Mouse (Mus musculus): ENCODE results near the gene Stk31. TPM values are rescaled to one million over a fixed set of nuclear protein-coding genes. Genes with fewer than 3 reads are reported as not detected.

Stk31 gene
- 0.21 TPM in 1 of 2 replicates, not detected in the other for polyA plus RNA-seq (2016; fragmentation: Nextera tagmentation; extraction: Ambion mirVana)

GRCm38 (mm10) chr6:49395316-49395715 lies at the start of gene Stk31:
Gene Stk31, plus strand, starts transcription at chr6:49395604.
- 75% methylated on average over 34 of the region's 34 CpGs for WGBS
- H3K4me3 ChIP-seq: no peak within 1 kb of the TSS
- H3K4me1 ChIP-seq: no peaks in the 10 kb centered on the region
- H3K36me3 ChIP-seq: no peaks in the 10 kb centered on the region
- H3K27me3 ChIP-seq (ENCODE audit: insufficient read depth, poor library complexity, severe bottlenecking): no peaks in the 10 kb centered on the region
- no peak within 1 kb of the TSS for H3K27ac ChIP-seq
- peaks cover 3% of the 10 kb centered on the region; the same call in 1 of the 2 replicates for H3K9me3 ChIP-seq
- DNase-seq (ENCODE audit: low spot score): no peak

- Histone ChIP-seq H3K36me3 (no peaks in the 10 kb centered on the region), H3K27ac (no peak overlapping the region), H3K9me3 (no peaks in the 10 kb centered on the region), H3K27me3 (ENCODE audit: insufficient read depth, poor library complexity, severe bottlenecking) (no peaks in the 10 kb centered on the region), H3K4me1 (no peaks in the 10 kb centered on the region), H3K4me3 (no peak overlapping the region)
- 92% methylated on average over 7 of the region's 7 CpGs for WGBS
- no peak for DNase-seq (ENCODE audit: low spot score)
Measured at GRCm38 (mm10) chr6:49349826-49350225, 45.6 kb upstream of the Stk31 start.

- H3K36me3 ChIP-seq: no peaks in the 10 kb centered on the region
- H3K4me3 ChIP-seq: no peak overlapping the region
- no peak overlapping the region for H3K27ac ChIP-seq
- no peaks in the 10 kb centered on the region for H3K27me3 ChIP-seq (ENCODE audit: insufficient read depth, poor library complexity, severe bottlenecking)
- H3K4me1 ChIP-seq: no peaks in the 10 kb centered on the region
- no peaks in the 10 kb centered on the region for H3K9me3 ChIP-seq
- DNase-seq (ENCODE audit: low spot score): no peak
- WGBS: 50% methylated on average over 3 of the region's 3 CpGs
Measured at GRCm38 (mm10) chr6:49354613-49355012, 40.8 kb upstream of the Stk31 start.

- H3K27me3 ChIP-seq (ENCODE audit: insufficient read depth, poor library complexity, severe bottlenecking): no peaks in the 10 kb centered on the region
- no peak overlapping the region for H3K4me3 ChIP-seq
- no peak overlapping the region for H3K27ac ChIP-seq
- DNase-seq (ENCODE audit: low spot score): no peak
- WGBS: 64% methylated on average over 4 of the region's 4 CpGs
- H3K4me1 ChIP-seq: no peaks in the 10 kb centered on the region
- H3K36me3 ChIP-seq: no peaks in the 10 kb centered on the region
- H3K9me3 ChIP-seq: no peaks in the 10 kb centered on the region
Measured at GRCm38 (mm10) chr6:49355171-49355570, 40.2 kb upstream of the Stk31 start.

GRCm38 (mm10) chr6:49360420-49360819 lies 35.0 kb upstream of the Stk31 start:
- Histone ChIP-seq H3K27me3 (ENCODE audit: insufficient read depth, poor library complexity, severe bottlenecking) (no peaks in the 10 kb centered on the region), H3K4me1 (no peaks in the 10 kb centered on the region), H3K4me3 (no peak overlapping the region), H3K36me3 (no peaks in the 10 kb centered on the region), H3K27ac (no peak overlapping the region), H3K9me3 (no peaks in the 10 kb centered on the region)
- no peak for DNase-seq (ENCODE audit: low spot score)

GRCm38 (mm10) chr6:49367159-49368054 lies 28.0 kb upstream of the Stk31 start, which contains the start of gene Fam221a:
Gene Fam221a, plus strand, starts transcription at chr6:49367739.
- 4% methylated on average over 48 of the region's 49 CpGs for WGBS
- peak within 1 kb of the TSS; percentile 89 for H3K27ac ChIP-seq

GRCm38 (mm10) chr6:49368212-49368611 lies 27.2 kb upstream of the Stk31 start:
- DNase-seq (ENCODE audit: low spot score): no peak
- peak overlapping the region; percentile 72 for H3K4me3 ChIP-seq
- H3K36me3 ChIP-seq: no peaks in the 10 kb centered on the region
- H3K4me1 ChIP-seq: peaks cover 15% of the 10 kb centered on the region
- H3K9me3 ChIP-seq: no peaks in the 10 kb centered on the region
- 59% methylated on average over 3 of the region's 3 CpGs for WGBS
- H3K27me3 ChIP-seq (ENCODE audit: insufficient read depth, poor library complexity, severe bottlenecking): no peaks in the 10 kb centered on the region
- H3K27ac ChIP-seq: peak overlapping the region; percentile 89; the same call in 1 of the 2 replicates

More at GRCm38 (mm10) chr6:49367159-49368054, 28.0 kb upstream of the Stk31 start, which contains the start of gene Fam221a:
- DNase-seq (ENCODE audit: low spot score): peak; percentile 98
- no peaks in the 10 kb centered on the region for H3K9me3 ChIP-seq
- peaks cover 15% of the 10 kb centered on the region for H3K4me1 ChIP-seq
- no peaks in the 10 kb centered on the region for H3K27me3 ChIP-seq (ENCODE audit: insufficient read depth, poor library complexity, severe bottlenecking)
- no peaks in the 10 kb centered on the region for H3K36me3 ChIP-seq
- H3K4me3 ChIP-seq: peak within 1 kb of the TSS; percentile 72

- Histone ChIP-seq H3K9me3 (no peaks in the 10 kb centered on the region), H3K27ac (no peak overlapping the region), H3K4me1 (peaks cover 9% of the 10 kb centered on the region), H3K4me3 (no peak overlapping the region), H3K36me3 (no peaks in the 10 kb centered on the region), H3K27me3 (ENCODE audit: insufficient read depth, poor library complexity, severe bottlenecking) (no peaks in the 10 kb centered on the region)
- 68% methylated on average over 4 of the region's 4 CpGs for WGBS
- DNase-seq (ENCODE audit: low spot score): no peak
Measured at GRCm38 (mm10) chr6:49372705-49373104, 22.7 kb upstream of the Stk31 start.

GRCm38 (mm10) chr6:49373943-49374342 lies 21.5 kb upstream of the Stk31 start:
- WGBS: 65% methylated on average over 2 of the region's 2 CpGs
- Histone ChIP-seq H3K4me1 (peaks cover 6% of the 10 kb centered on the region), H3K4me3 (no peak overlapping the region), H3K36me3 (no peaks in the 10 kb centered on the region), H3K9me3 (no peaks in the 10 kb centered on the region), H3K27me3 (ENCODE audit: insufficient read depth, poor library complexity, severe bottlenecking) (no peaks in the 10 kb centered on the region), H3K27ac (no peak overlapping the region)
- no peak for DNase-seq (ENCODE audit: low spot score)

GRCm38 (mm10) chr6:49378328-49378727 lies 17.1 kb upstream of the Stk31 start:
- H3K9me3 ChIP-seq: no peaks in the 10 kb centered on the region
- WGBS: 51% methylated on average over 12 of the region's 12 CpGs
- DNase-seq (ENCODE audit: low spot score): no peak

GRCm38 (mm10) chr6:49394276-49394675 lies 1.1 kb upstream of the Stk31 start:
- Histone ChIP-seq H3K4me1 (no peaks in the 10 kb centered on the region), H3K27ac (no peak overlapping the region), H3K36me3 (no peaks in the 10 kb centered on the region), H3K9me3 (peaks cover 3% of the 10 kb centered on the region; the same call in 1 of the 2 replicates), H3K4me3 (no peak overlapping the region), H3K27me3 (ENCODE audit: insufficient read depth, poor library complexity, severe bottlenecking) (no peaks in the 10 kb centered on the region)
- WGBS: 59% methylated on average over 1 of the region's 1 CpGs
- DNase-seq (ENCODE audit: low spot score): no peak

More at GRCm38 (mm10) chr6:49378328-49378727, 17.1 kb upstream of the Stk31 start:
- Histone ChIP-seq H3K36me3 (peaks cover 7% of the 10 kb centered on the region; the same call in 1 of the 2 replicates), H3K4me3 (no peak overlapping the region), H3K27ac (no peak overlapping the region), H3K27me3 (ENCODE audit: insufficient read depth, poor library complexity, severe bottlenecking) (no peaks in the 10 kb centered on the region), H3K4me1 (peaks cover 6% of the 10 kb centered on the region)

GRCm38 (mm10) chr6:49397466-49397865 lies 2.1 kb downstream of the Stk31 start:
- peak; percentile 74 for DNase-seq (ENCODE audit: low spot score)
- H3K9me3 ChIP-seq: peaks cover 3% of the 10 kb centered on the region; the same call in 1 of the 2 replicates
- H3K4me1 ChIP-seq: no peaks in the 10 kb centered on the region
- no peak overlapping the region for H3K4me3 ChIP-seq
- H3K27me3 ChIP-seq (ENCODE audit: insufficient read depth, poor library complexity, severe bottlenecking): no peaks in the 10 kb centered on the region
- H3K36me3 ChIP-seq: no peaks in the 10 kb centered on the region
- H3K27ac ChIP-seq: no peak overlapping the region

- Histone ChIP-seq H3K4me3 (no peak overlapping the region), H3K4me1 (no peaks in the 10 kb centered on the region), H3K27ac (no peak overlapping the region), H3K9me3 (peaks cover 3% of the 10 kb centered on the region; the same call in 1 of the 2 replicates), H3K27me3 (ENCODE audit: insufficient read depth, poor library complexity, severe bottlenecking) (no peaks in the 10 kb centered on the region), H3K36me3 (no peaks in the 10 kb centered on the region)
- DNase-seq (ENCODE audit: low spot score): no peak
Measured at GRCm38 (mm10) chr6:49398365-49398764, 3.0 kb downstream of the Stk31 start.

All from heart, embryonic 10.5 days (tissue).